Mouse (Mus musculus) kidney, adult 2 months (tissue): Measurements from ENCODE around the gene Sycp2.

ENCODE experiments used
- CTCF ChIP-seq: fragments of 200-500 bp; conservative IDR thresholded peaks from 2 replicates; pipeline ENCODE4 v1.5.1; 2011; ENCODE audit warnings: low read depth, mild to moderate bottlenecking, control low read depth, low read length, moderate library complexity, mixed read lengths; ENCODE audit not compliant: insufficient read depth, insufficient read length
- POLR2A ChIP-seq: fragments of 200-500 bp; IDR thresholded peaks from one replicate; pipeline ENCODE4 v1.6.1; 2011; ENCODE audit warnings: low read depth, low read length, control low read depth

GRCm38 (mm10) chr2:178416427-178416826 is 8.9 kb upstream of the Sycp2 start:
- no peak for TF ChIP-seq POLR2A
- no peak for TF ChIP-seq CTCF
